Mouse (Mus musculus) G1E (cell line): ENCODE results near the gene Slco1b2.

Experiments
- CTCF ChIP-seq: IDR thresholded peaks from 2 replicates; pipeline ENCODE4 v1.5.1; 2012; ENCODE audit warnings: low read depth, low read length, inconsistent platforms, mixed read lengths
- GATA1 ChIP-seq: IDR thresholded peaks from 2 replicates; pipeline ENCODE4 v1.6.1; 2012; ENCODE audit warnings: borderline replicate concordance, low read length, inconsistent platforms, mixed read lengths
- GATA2 ChIP-seq: IDR thresholded peaks from 2 replicates; pipeline ENCODE4 v1.6.1; 2012; ENCODE audit warnings: low read depth, low read length, inconsistent platforms, borderline replicate concordance
- POLR2AphosphoS5 ChIP-seq: IDR thresholded peaks from 2 replicates; pipeline ENCODE4 v1.6.1; 2012; ENCODE audit warnings: low read depth, low read length, inconsistent platforms; ENCODE audit not compliant: insufficient replicate concordance
- TAL1 ChIP-seq: conservative IDR thresholded peaks from 2 replicates; pipeline ENCODE4 v1.6.1; 2012; ENCODE audit warnings: low read depth, low read length, inconsistent platforms, mixed read lengths

DNA sequence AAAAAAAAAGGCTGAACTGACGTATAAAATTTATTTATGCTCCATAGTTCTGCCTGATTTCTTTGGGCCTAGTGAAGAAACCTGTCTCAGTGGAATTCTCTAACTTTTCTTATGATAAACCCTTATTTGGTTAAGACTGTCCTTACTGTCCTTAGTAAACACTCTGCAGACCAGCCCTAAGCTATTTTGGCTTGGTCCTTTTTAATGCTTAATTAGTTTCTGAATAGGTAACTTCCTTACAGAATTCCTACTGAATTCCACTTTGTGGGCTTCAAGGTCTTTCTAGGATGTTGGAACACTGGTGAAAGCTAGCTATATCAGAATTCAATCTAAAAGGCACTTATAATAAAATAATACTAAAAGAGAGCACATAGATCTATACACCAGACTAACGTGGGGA lies 33.2 kb upstream of the Slco1b2 start:
- no peak for TF ChIP-seq CTCF
- TF ChIP-seq TAL1, result no peak
- TF ChIP-seq POLR2AphosphoS5, result no peak
- no peak for TF ChIP-seq GATA2
- TF ChIP-seq GATA1, result no peak
